Mouse (Mus musculus) limb, embryonic 13.5 days (tissue): Measurements from ENCODE around the gene Map4k5. TPM values are rescaled to one million over a fixed set of nuclear protein-coding genes. Genes with fewer than 3 reads are reported as not detected.

ENCODE experiments used
- ATAC-seq: fragments of 200-750 bp; cut with Nextera tagmentation; 2 replicates; pipeline ENCODE4 v1.8.0; 2017; ENCODE audit warnings: low read depth, moderate number of reproducible peaks, moderate TSS enrichment; ENCODE audit not compliant: low FRiP score
- H3K27ac ChIP-seq: fragments of 300-500 bp; sonication (generic); 2 replicates; pipeline ENCODE4 v1.5.1; 2015; ENCODE audit warnings: inconsistent platforms, mild to moderate bottlenecking, moderate library complexity
- H3K27me3 ChIP-seq: fragments of 300-500 bp; sonication (generic); 2 replicates; pipeline ENCODE4 v1.6.1; 2015; ENCODE audit warnings: mild to moderate bottlenecking, inconsistent platforms
- H3K36me3 ChIP-seq: fragments of 300-500 bp; sonication (generic); 2 replicates; pipeline ENCODE4 v1.6.1; 2015; ENCODE audit warnings: inconsistent platforms, mild to moderate bottlenecking, moderate library complexity
- H3K4me1 ChIP-seq: fragments of 300-500 bp; sonication (generic); 2 replicates; pipeline ENCODE4 v1.6.1; 2015; ENCODE audit warnings: inconsistent platforms
- H3K4me2 ChIP-seq: fragments of 300-500 bp; sonication (generic); replicated peaks from 2 replicates; pipeline ENCODE4 v1.6.1; 2015; ENCODE audit warnings: inconsistent platforms, mild to moderate bottlenecking, moderate library complexity
- H3K4me3 ChIP-seq: fragments of 300-500 bp; sonication (generic); 2 replicates; pipeline ENCODE4 v1.5.1; 2015; ENCODE audit warnings: moderate library complexity, mild to moderate bottlenecking, inconsistent platforms
- H3K9ac ChIP-seq: fragments of 300-500 bp; sonication (generic); 2 replicates; pipeline ENCODE4 v1.6.1; 2015; ENCODE audit warnings: mild to moderate bottlenecking, inconsistent platforms
- H3K9me3 ChIP-seq: fragments of 300-500 bp; sonication (generic); 2 replicates; pipeline ENCODE4 v1.6.1; 2016; ENCODE audit warnings: inconsistent platforms
- WGBS: fragments of 180-500 bp; shearing (Covaris S2); methylation state at CpG from one replicate; pipeline ENCODE4 v1.1.7; 2015; 5-methylcytosine and 5-hydroxymethylcytosine counted together
- polyA plus RNA-seq: library from polyadenylated mRNA; unstranded; fragments of >200 nt; fragmentation: Nextera tagmentation; extraction: Ambion mirVana; gene quantifications from 2 replicates; pipeline ENCODE4 v1.2.1, GENCODE M21; 2015

Map4k5 gene
- polyA plus RNA-seq, 1 experiment from 2014 or later: 41.3 TPM

DNA sequence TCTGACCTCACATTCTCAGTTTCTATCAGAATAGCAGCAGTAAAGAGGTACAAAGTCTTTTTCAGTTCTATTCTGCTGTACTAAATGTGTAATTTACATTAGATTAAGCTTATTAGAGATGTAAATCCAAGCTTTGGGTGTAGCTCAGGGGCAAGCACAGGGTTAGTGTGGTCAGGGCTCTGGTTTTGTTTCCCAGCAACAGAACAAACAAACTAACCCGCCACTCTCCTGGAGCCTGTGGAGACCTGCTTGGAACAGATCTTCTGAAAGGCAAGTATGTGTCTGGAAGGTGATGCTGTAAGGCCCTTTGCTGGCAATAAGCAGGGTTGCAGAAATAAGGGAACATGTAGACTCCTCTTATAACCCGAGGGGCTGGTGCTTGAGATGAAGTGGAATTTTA, 64.8 kb downstream of the Map4k5 start:
- Histone ChIP-seq H3K27me3 (no peaks in the 10 kb centered on the region), H3K4me1 (no peaks in the 10 kb centered on the region), H3K4me2 (no peak overlapping the region), H3K9me3 (no peaks in the 10 kb centered on the region), H3K27ac (no peak overlapping the region), H3K9ac (no peak overlapping the region), H3K36me3 (peaks cover 70% of the 10 kb centered on the region), H3K4me3 (no peak overlapping the region)
- no peak for ATAC-seq
- 72% methylated on average over 2 of the region's 2 CpGs for WGBS

DNA sequence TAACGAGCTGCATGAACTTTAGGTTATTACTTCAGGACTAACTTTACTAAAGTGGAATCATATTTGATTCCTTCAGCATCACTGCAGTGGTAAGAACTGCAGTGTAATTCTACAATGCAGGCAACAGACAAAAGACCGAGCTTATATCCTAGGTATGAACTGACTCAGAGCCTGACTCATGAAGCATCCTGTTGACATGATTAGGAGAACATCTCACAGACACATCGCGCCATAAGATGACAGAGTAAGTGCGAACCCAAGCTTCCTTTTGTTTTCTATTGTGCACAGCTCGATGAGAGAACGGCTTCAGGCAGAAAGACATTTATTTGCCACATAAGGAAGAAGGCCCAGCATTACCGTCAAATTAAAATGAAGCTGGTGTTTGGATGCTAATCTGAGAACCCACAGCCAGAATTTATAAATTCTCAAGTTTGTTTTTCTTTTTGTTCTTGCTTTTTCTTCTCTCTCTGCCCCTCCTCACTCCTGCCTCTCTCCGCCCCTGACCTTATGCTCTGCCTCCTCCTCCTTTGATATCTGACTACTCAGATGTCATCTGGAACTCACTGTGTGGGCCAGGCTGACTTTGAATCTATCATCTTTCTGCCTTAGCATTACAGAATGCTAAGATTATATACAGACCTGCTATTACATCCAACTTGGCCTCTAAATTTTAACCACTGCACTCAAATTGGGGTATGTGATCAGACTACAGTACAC, 68.0 kb downstream of the Map4k5 start:
- Histone ChIP-seq H3K9ac (no peak overlapping the region), H3K4me1 (no peaks in the 10 kb centered on the region), H3K27me3 (no peaks in the 10 kb centered on the region), H3K9me3 (peaks cover 6% of the 10 kb centered on the region; the same call in 1 of the 2 replicates), H3K36me3 (peaks cover 84% of the 10 kb centered on the region), H3K4me2 (no peak overlapping the region), H3K27ac (no peak overlapping the region), H3K4me3 (no peak overlapping the region)
- ATAC-seq: no peak
- WGBS: 90% methylated on average over 9 of the region's 9 CpGs

DNA sequence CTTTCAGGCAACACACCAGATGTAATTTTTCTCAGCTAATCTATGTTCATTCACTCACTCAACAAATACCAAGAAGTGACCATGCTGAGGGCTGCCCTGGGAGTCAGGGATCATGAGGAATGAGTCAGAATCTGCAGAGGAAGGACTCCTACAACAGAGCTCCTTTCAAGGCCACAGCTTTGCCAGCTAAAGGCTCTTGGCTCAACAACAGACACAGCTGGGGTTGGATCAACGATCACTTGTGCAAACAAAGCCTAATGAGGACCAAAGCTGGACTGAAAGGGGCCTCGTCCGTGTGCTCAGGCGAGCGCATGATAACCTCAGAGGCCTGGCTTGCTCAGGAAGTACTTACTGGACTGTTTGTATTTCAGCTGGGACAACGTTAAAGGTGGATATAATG, 78.7 kb downstream of the Map4k5 start:
- H3K4me1 ChIP-seq: no peaks in the 10 kb centered on the region
- H3K27ac ChIP-seq: no peak overlapping the region
- ATAC-seq: no peak
- peaks cover 77% of the 10 kb centered on the region for H3K36me3 ChIP-seq
- no peaks in the 10 kb centered on the region for H3K27me3 ChIP-seq
- no peaks in the 10 kb centered on the region for H3K9me3 ChIP-seq
- no peak overlapping the region for H3K4me2 ChIP-seq
- no peak overlapping the region for H3K9ac ChIP-seq
- no peak overlapping the region for H3K4me3 ChIP-seq
- 50% methylated on average over 6 of the region's 6 CpGs for WGBS

DNA sequence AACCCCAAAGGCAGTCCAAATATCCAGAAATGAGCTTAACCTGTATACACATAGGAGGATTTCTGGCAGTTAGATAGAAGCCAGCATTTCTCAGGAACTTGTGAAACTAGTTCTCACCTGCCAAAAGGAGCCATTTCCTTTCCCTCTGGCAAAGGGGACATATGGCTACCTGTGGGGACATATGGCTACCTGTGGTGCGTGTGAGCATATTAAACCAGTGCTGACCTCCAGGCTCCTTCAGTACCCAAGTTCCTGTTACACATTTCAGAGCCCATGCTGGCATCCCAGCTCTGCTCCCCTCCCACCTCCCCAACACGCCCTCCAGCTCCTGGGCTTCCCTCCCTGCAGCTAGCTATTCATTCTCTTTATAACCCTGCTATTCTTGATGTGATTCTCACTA, 79.4 kb downstream of the Map4k5 start:
- H3K9me3 ChIP-seq: no peaks in the 10 kb centered on the region
- H3K4me1 ChIP-seq: no peaks in the 10 kb centered on the region
- H3K27me3 ChIP-seq: no peaks in the 10 kb centered on the region
- H3K36me3 ChIP-seq: peaks cover 76% of the 10 kb centered on the region
- no peak overlapping the region for H3K4me3 ChIP-seq
- no peak overlapping the region for H3K9ac ChIP-seq
- ATAC-seq: no peak
- 65% methylated on average over 2 of the region's 2 CpGs for WGBS
- no peak overlapping the region for H3K4me2 ChIP-seq
- H3K27ac ChIP-seq: no peak overlapping the region

DNA sequence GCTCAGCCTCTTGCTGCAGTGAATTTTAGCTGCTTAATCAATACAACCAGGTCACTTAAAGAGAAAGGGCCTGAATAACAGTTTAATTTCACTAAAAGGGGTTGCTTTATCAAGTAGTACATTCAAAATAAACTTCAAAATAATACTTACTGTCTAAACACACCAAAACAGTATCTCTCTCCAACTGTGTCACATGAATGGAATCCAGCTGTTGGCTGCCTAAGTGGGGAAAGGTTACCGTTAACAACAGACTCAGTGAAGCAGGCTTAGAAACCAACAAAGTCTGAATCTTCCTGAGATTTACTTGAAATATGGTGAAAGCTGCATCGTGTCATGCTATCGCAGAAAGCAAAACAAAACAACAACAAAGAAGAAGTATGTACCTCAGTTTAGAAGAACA, 80.0 kb downstream of the Map4k5 start:
- Histone ChIP-seq H3K9me3 (no peaks in the 10 kb centered on the region), H3K4me3 (no peak overlapping the region), H3K9ac (no peak overlapping the region), H3K27me3 (no peaks in the 10 kb centered on the region), H3K27ac (no peak overlapping the region), H3K4me2 (no peak overlapping the region), H3K4me1 (no peaks in the 10 kb centered on the region), H3K36me3 (peaks cover 74% of the 10 kb centered on the region)
- WGBS: 82% methylated on average over 3 of the region's 3 CpGs
- ATAC-seq: no peak

DNA sequence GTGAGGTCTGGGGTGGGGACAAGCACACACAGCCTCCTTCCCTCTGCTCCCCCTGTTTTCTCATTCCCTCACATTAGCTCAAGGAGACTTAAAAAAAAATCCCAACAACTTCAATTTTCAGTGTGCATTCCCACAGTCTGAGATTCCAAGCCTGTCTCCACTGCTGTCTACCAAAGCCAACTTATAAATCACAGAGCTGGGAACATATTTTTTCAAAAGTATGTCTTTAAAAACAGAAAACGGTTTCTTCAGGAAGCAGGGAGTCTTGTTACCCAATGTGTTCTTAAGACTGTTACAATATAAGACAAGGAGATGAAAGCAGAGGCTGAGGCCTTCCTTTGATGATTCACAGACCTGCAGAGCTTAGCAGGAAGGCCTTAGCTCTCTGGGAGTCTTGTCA, 81.0 kb downstream of the Map4k5 start:
- Histone ChIP-seq H3K9ac (no peak overlapping the region), H3K27me3 (no peaks in the 10 kb centered on the region), H3K36me3 (peaks cover 73% of the 10 kb centered on the region), H3K27ac (no peak overlapping the region), H3K9me3 (no peaks in the 10 kb centered on the region), H3K4me1 (no peaks in the 10 kb centered on the region), H3K4me3 (no peak overlapping the region), H3K4me2 (no peak overlapping the region)
- WGBS: 34% methylated on average over 1 of the region's 1 CpGs
- no peak for ATAC-seq

DNA sequence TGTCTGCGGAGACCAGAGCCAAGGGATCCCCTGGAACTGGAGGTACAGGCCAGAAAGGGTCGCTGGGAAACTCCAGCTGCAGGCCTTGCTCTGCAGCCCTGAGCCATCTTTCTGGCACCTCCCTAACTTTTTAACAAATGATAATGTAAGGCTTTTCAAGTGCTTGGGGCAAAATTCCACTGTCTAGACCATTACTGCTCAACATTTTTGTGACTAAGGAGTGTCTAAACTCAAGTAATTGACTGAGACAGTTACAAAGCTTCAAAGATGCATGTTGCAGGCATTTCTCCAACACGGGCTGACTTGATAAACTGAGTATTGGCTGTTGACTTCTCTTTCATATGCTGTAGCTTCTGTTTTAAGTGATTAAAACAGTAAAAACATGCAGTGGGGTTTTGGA, 83.6 kb downstream of the Map4k5 start:
- no peaks in the 10 kb centered on the region for H3K9me3 ChIP-seq
- H3K4me2 ChIP-seq: no peak overlapping the region
- no peak overlapping the region for H3K4me3 ChIP-seq
- peaks cover 1% of the 10 kb centered on the region; the same call in 1 of the 2 replicates for H3K4me1 ChIP-seq
- ATAC-seq: no peak
- H3K36me3 ChIP-seq: peaks cover 67% of the 10 kb centered on the region
- H3K9ac ChIP-seq: no peak overlapping the region
- H3K27ac ChIP-seq: no peak overlapping the region
- 89% methylated on average over 3 of the region's 3 CpGs for WGBS
- H3K27me3 ChIP-seq: no peaks in the 10 kb centered on the region

DNA sequence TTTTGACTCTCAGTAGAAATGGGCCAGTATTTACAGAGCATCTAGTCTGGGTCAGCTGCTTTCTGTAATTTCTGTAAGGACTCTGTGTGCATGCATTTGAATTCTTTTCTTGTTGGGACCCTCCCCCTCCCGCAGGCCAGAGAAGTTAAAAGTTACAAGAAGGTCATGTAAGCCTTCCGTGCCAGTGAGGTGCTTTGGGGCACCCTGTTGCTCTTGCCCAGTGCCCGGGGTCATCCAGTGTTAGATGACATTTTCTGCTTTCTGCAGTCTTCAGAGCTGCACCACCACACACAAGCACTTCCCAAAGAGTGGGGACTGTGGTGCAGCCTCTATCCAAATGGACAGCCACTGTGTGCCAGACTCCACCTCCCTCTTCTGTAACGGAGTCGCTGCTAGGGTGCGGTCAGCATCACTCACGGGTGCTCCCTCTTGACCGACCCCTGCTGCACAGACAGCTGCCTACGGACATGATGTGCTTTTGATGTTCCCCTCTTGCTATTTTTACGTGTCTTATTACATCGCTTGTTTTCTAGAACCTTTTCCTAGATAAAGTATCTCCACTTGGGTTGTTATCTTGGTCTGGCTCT, 85.5 kb downstream of the Map4k5 start:
- Histone ChIP-seq H3K4me1 (peaks cover 3% of the 10 kb centered on the region; the same call in 1 of the 2 replicates), H3K4me2 (no peak overlapping the region), H3K9me3 (no peaks in the 10 kb centered on the region), H3K27ac (no peak overlapping the region), H3K9ac (no peak overlapping the region), H3K36me3 (peaks cover 64% of the 10 kb centered on the region), H3K27me3 (no peaks in the 10 kb centered on the region), H3K4me3 (no peak overlapping the region)
- no peak for ATAC-seq
- 58% methylated on average over 11 of the region's 11 CpGs for WGBS

DNA sequence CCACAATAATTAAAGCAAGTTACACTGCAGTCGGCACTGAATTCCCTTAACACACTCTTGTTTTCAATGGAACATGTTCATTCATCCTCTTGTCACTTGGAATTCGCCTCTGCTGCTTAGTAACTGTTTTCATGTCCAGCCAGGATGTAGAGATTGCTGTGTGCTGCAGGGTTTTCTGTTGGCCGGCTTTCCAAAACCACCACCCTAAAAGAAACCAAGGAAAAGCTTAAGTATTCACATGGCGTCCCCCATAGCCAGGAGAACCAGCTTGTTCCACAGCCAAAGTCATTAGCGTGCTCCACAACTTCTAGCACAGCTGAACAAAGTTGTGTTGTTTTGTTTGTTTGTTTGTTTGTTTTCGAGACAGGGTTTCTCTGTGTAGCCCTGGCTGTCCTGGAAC, 87.9 kb downstream of the Map4k5 start:
- Histone ChIP-seq H3K4me1 (peaks cover 3% of the 10 kb centered on the region; the same call in 1 of the 2 replicates), H3K27ac (no peak overlapping the region), H3K4me2 (no peak overlapping the region), H3K4me3 (no peak overlapping the region), H3K9me3 (no peaks in the 10 kb centered on the region), H3K27me3 (no peaks in the 10 kb centered on the region), H3K9ac (no peak overlapping the region), H3K36me3 (peaks cover 63% of the 10 kb centered on the region)
- WGBS: 77% methylated on average over 6 of the region's 6 CpGs
- no peak for ATAC-seq

DNA sequence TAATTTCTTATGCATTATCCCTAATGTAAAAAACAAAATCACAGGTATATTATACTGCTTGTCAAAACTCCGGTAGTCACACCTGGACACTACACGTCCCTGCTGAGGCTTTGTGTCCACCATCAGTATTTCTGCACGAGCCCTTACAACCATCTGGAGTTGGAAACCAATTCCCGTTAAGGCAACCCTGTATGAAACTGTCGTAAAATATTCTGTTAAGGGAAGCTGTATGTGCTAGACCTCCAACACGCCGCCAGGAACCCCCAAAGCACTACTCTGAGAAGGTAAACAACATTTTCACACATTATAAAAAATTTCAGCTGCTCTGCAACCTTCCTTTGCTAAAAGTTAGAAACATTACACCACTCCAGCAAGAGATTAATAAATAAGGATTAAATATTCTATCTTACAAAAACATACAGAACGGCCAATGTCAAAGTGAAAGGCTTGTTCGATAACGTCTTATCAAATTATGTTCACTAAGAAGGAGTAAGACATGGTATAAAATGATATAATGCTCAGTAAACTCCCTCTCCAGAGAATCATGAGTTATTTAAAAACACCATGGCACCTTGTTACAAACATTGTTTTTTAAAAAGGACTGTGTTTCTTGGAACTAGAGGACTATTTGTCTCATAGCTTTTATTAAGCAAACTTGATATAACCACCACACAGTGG, 88.5 kb downstream of the Map4k5 start:
- Histone ChIP-seq H3K27me3 (no peaks in the 10 kb centered on the region), H3K4me1 (peaks cover 3% of the 10 kb centered on the region; the same call in 1 of the 2 replicates), H3K9me3 (no peaks in the 10 kb centered on the region), H3K4me2 (no peak overlapping the region), H3K36me3 (peaks cover 60% of the 10 kb centered on the region), H3K9ac (no peak overlapping the region), H3K27ac (no peak overlapping the region), H3K4me3 (no peak overlapping the region)
- peak; percentile 74; the same call in 1 of the 2 replicates for ATAC-seq
- 48% methylated on average over 10 of the region's 10 CpGs for WGBS

DNA sequence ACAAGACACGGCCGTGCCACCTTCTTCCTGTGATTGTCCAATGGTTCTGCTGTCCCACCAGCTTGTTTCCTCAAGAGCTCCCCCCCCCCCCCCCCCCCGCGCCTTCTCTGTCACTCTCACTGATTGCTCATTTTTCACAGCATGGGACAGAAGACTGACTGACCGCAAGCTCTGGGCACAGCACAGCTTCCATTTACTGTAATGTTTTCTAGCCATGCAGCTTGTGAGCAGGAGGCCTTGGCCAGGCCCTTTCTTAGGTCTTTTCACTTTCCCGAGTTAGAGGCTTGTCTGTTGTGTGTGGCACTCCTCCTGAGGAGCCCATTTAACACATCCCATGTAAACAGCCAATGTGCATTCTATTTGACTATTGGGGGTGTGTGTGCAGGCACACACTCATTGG, 89.8 kb downstream of the Map4k5 start:
- Histone ChIP-seq H3K9me3 (no peaks in the 10 kb centered on the region), H3K9ac (no peak overlapping the region), H3K27me3 (no peaks in the 10 kb centered on the region), H3K36me3 (peaks cover 51% of the 10 kb centered on the region), H3K4me2 (no peak overlapping the region), H3K4me3 (no peak overlapping the region), H3K4me1 (peaks cover 3% of the 10 kb centered on the region; the same call in 1 of the 2 replicates), H3K27ac (no peak overlapping the region)
- WGBS: 93% methylated on average over 5 of the region's 6 CpGs
- ATAC-seq: no peak

DNA sequence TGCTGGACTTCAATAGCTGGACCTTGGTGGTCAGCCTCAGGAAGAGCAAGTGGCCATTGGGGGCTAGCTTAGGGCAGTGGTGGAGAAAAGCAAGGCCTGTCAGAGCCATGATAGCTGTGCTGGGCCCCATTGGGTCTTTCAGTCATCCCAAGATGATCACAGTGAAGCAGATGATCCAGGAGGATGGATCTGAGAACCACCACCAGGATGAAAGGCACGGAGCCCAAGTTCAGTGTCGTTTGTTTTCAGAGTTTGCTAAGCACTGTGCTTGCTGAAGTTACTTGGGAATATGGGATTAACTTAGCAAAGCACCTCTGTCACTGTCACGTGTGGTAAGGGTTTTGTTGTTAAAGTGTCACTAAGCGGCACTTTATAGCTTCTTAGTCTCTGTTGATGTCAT, 92.4 kb downstream of the Map4k5 start:
- no peak overlapping the region for H3K4me2 ChIP-seq
- WGBS: 88% methylated on average over 4 of the region's 4 CpGs
- H3K4me1 ChIP-seq: peaks cover 3% of the 10 kb centered on the region; the same call in 1 of the 2 replicates
- H3K9ac ChIP-seq: no peak overlapping the region
- ATAC-seq: no peak
- H3K4me3 ChIP-seq: no peak overlapping the region
- H3K36me3 ChIP-seq: peaks cover 28% of the 10 kb centered on the region
- no peak overlapping the region for H3K27ac ChIP-seq
- H3K27me3 ChIP-seq: no peaks in the 10 kb centered on the region
- H3K9me3 ChIP-seq: no peaks in the 10 kb centered on the region
